Mouse (Mus musculus): ENCODE results near the gene Tmod3. TPM values are rescaled to one million over a fixed set of nuclear protein-coding genes. Genes with fewer than 3 reads are reported as not detected.

Tmod3 gene
- polyA plus RNA-seq (2014; fragmentation: Illumina TruSeq; extraction: RNeasy Lipid Tissue Mini Kit (QIAGEN cat#74804); ENCODE audit: low read depth, low replicate concordance) = 26.0 TPM

GRCm38 (mm10) chr9:75559512-75560012 is at the start of gene Tmod3:
Gene Tmod3, minus strand, starts transcription at chr9:75559657.

Other genes starting within 250 kb of the Tmod3 start
- not detected for gene Bcl2l10, start 211.9 kb downstream of the Tmod3 start, polyA plus RNA-seq (2014; fragmentation: Illumina TruSeq; extraction: RNeasy Lipid Tissue Mini Kit (QIAGEN cat#74804); ENCODE audit: low read depth, low replicate concordance)
- gene Mapk6, start 149.7 kb downstream of the Tmod3 start, polyA plus RNA-seq (2014; fragmentation: Illumina TruSeq; extraction: RNeasy Lipid Tissue Mini Kit (QIAGEN cat#74804); ENCODE audit: low read depth, low replicate concordance) = 292 TPM
- gene Leo1, start 118.1 kb downstream of the Tmod3 start, polyA plus RNA-seq (2014; fragmentation: Illumina TruSeq; extraction: RNeasy Lipid Tissue Mini Kit (QIAGEN cat#74804); ENCODE audit: low read depth, low replicate concordance) = 50.3 TPM
- gene Tmod2, start 51.7 kb upstream of the Tmod3 start, polyA plus RNA-seq (2014; fragmentation: Illumina TruSeq; extraction: RNeasy Lipid Tissue Mini Kit (QIAGEN cat#74804); ENCODE audit: low read depth, low replicate concordance) = 77.4 TPM
- 3.0 TPM for gene Lysmd2, start 66.1 kb upstream of the Tmod3 start, polyA plus RNA-seq (2014; fragmentation: Illumina TruSeq; extraction: RNeasy Lipid Tissue Mini Kit (QIAGEN cat#74804); ENCODE audit: low read depth, low replicate concordance)
- gene Scg3, start 124.4 kb upstream of the Tmod3 start, polyA plus RNA-seq (2014; fragmentation: Illumina TruSeq; extraction: RNeasy Lipid Tissue Mini Kit (QIAGEN cat#74804); ENCODE audit: low read depth, low replicate concordance) = 1.7 TPM
- gene Bmp5, start 215.7 kb upstream of the Tmod3 start, polyA plus RNA-seq (2014; fragmentation: Illumina TruSeq; extraction: RNeasy Lipid Tissue Mini Kit (QIAGEN cat#74804); ENCODE audit: low read depth, low replicate concordance) = 1.7 TPM

All from testis, adult 10 weeks (tissue).